Mouse (Mus musculus): ENCODE measurements at regions not wholly inside any gene's neighbourhood (a gene's known extent, or its start where the extent isn't known, plus 50 kb on each side); places are given as distances from the start of the nearest gene placed in this dataset.

DNA sequence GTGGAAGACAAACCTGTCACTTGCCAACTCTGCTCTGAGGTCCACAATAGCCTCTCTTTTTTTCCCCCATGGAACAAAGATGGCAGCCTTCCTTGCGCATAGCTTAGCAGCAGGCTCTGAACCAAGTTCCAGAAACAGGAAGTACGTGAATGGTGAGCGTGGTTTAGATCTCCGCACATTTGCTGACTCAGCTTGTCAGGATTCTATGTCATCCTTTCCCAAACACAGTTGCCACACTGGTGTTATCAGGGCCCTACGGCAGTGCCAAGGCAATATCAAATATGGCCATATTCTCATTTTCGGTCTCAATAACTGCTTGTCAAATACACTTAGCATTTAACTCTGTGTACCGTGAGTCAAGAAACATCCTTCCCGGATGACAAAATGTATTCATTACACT, 161.8 kb upstream of the Irx5 start:
- TF ChIP-seq HCFC1 (IDR thresholded peaks at IDR 0.05; ENCODE audit: borderline replicate concordance, insufficient read depth, low read length): no peak
- TF ChIP-seq CHD2 (IDR thresholded peaks at IDR 0.05; ENCODE audit: low read depth, low read length): no peak
